Mouse (Mus musculus) CD4-positive helper T cell, adult 2 months (primary cell): Measurements from ENCODE around the gene Stard13.

Source experiments
- DNase-seq: peaks from one replicate; pipeline ENCODE4 v3.0.0-alpha.2; 2012; ENCODE audit warnings: low read depth, missing footprints, low spot score

Gene Stard13

GRCm38 (mm10) chr5:151142241-151142640, 91.4 kb downstream of the Stard13 start:
- no peak for DNase-seq

- DNase-seq = no peak
Measured at GRCm38 (mm10) chr5:151137901-151138300, 95.7 kb downstream of the Stard13 start.

GRCm38 (mm10) chr5:151137311-151137710, 96.3 kb downstream of the Stard13 start:
- DNase-seq = no peak

- DNase-seq = no peak
Measured at GRCm38 (mm10) chr5:151135965-151136364, 97.7 kb downstream of the Stard13 start.

- DNase-seq = no peak
Measured at GRCm38 (mm10) chr5:151135078-151135826, 98.4 kb downstream of the Stard13 start.

GRCm38 (mm10) chr5:151134202-151134601, 99.4 kb downstream of the Stard13 start:
- no peak for DNase-seq

- DNase-seq = no peak
Measured at GRCm38 (mm10) chr5:151133744-151134143, 99.9 kb downstream of the Stard13 start.

GRCm38 (mm10) chr5:151129762-151130161, 103.9 kb downstream of the Stard13 start:
- DNase-seq = no peak

- no peak for DNase-seq
Measured at GRCm38 (mm10) chr5:151127298-151127717, 106.3 kb downstream of the Stard13 start.

GRCm38 (mm10) chr5:151126608-151127005, 107.0 kb downstream of the Stard13 start:
- DNase-seq = no peak

GRCm38 (mm10) chr5:151125985-151126607, 107.5 kb downstream of the Stard13 start:
- DNase-seq = no peak

GRCm38 (mm10) chr5:151117846-151118245, 115.8 kb downstream of the Stard13 start:
- no peak for DNase-seq

GRCm38 (mm10) chr5:151116192-151116887, 117.3 kb downstream of the Stard13 start:
- no peak for DNase-seq

- DNase-seq = no peak
Measured at GRCm38 (mm10) chr5:151112743-151113142, 120.9 kb downstream of the Stard13 start.

GRCm38 (mm10) chr5:151111080-151111871, 122.4 kb downstream of the Stard13 start:
- no peak for DNase-seq

- no peak for DNase-seq
Measured at GRCm38 (mm10) chr5:151110461-151110908, 123.2 kb downstream of the Stard13 start.

GRCm38 (mm10) chr5:151109822-151110221, 123.8 kb downstream of the Stard13 start:
- no peak for DNase-seq

GRCm38 (mm10) chr5:151108955-151109354, 124.7 kb downstream of the Stard13 start:
- DNase-seq = no peak

- DNase-seq = no peak
Measured at GRCm38 (mm10) chr5:151108291-151108897, 125.2 kb downstream of the Stard13 start.

GRCm38 (mm10) chr5:151106841-151107240, 126.8 kb downstream of the Stard13 start:
- DNase-seq = no peak
